Mouse (Mus musculus): ENCODE results near the gene Spink4.

DNA sequence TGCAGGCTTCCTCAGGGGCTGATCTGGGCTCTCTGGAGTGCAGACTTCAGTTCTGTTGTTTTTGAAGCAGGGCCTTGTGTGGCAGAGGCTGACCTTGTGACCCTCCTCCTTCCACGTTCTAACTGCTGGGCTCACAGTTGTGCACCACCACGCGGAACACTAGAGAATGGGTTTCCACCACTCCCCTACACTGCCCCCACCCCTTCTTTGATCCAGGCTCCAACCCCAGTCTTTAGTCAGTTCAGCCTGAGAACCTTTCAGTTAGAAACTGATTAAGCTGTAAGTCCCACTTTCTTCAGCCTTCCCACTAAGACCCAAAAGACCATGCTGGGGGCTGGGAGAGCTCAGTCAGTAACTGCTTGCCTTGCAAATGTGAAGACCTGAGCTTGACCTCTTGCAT lies 5.7 kb downstream of the Spink4 start:
- TF ChIP-seq POLR2A (IDR thresholded peaks at IDR 0.05; ENCODE audit: low read depth, low read length): no peak
- no peak for TF ChIP-seq CTCF (IDR thresholded peaks at IDR 0.05; ENCODE audit: extremely low read depth, insufficient read length, insufficient replicate concordance, low read depth, low read length)
